Mouse (Mus musculus): ENCODE data around the gene Nr4a1.

GRCm38 (mm10) chr15:101256463-101257206 lies 2.6 kb downstream of the Nr4a1 start:
- TF ChIP-seq FLI1 (IDR thresholded peaks at IDR 0.05; ENCODE audit: low read length) (no peak), GATA1 (IDR thresholded peaks at IDR 0.05; ENCODE audit: borderline replicate concordance, low read length) (no peak)
